Mouse (Mus musculus) intestine, postnatal 0 days (tissue): Measurements from ENCODE around the gene Uqcrq. TPM values are rescaled to one million over a fixed set of nuclear protein-coding genes. Genes with fewer than 3 reads are reported as not detected.
A peak's percentile ranks its signal among the peaks of the same experiment; 100 is the strongest.

Experiments used
- ATAC-seq: fragments of 200-750 bp; cut with Nextera tagmentation; 2 replicates; pipeline ENCODE4 v1.8.0; 2017; ENCODE audit warnings: mild to moderate bottlenecking, moderate TSS enrichment, moderate library complexity
- H3K27ac ChIP-seq: fragments of 300-500 bp; sonication (generic); 2 replicates; pipeline ENCODE4 v1.5.1; 2014; ENCODE audit warnings: mild to moderate bottlenecking, low read depth, low read length, moderate library complexity
- H3K27me3 ChIP-seq: fragments of 300-500 bp; sonication (generic); replicated peaks from 2 replicates; pipeline ENCODE4 v1.6.1; 2014; ENCODE audit warnings: low read length, mixed read lengths; ENCODE audit not compliant: control insufficient read depth, insufficient read depth
- H3K36me3 ChIP-seq: fragments of 300-500 bp; sonication (generic); 2 replicates; pipeline ENCODE4 v1.6.1; 2014; ENCODE audit warnings: mild to moderate bottlenecking, moderate library complexity; ENCODE audit not compliant: control insufficient read depth, insufficient read depth
- H3K4me1 ChIP-seq: fragments of 300-500 bp; sonication (generic); replicated peaks from 2 replicates; pipeline ENCODE4 v1.6.1; 2014; ENCODE audit warnings: antibody characterized with exemption, low read length, mixed read lengths; ENCODE audit not compliant: control insufficient read depth, insufficient read depth
- H3K4me2 ChIP-seq: fragments of 300-500 bp; sonication (generic); replicated peaks from 2 replicates; pipeline ENCODE4 v1.6.1; 2014; ENCODE audit warnings: low read depth, mild to moderate bottlenecking, moderate library complexity
- H3K4me3 ChIP-seq: fragments of 300-500 bp; sonication (generic); 2 replicates; pipeline ENCODE4 v1.5.1; 2014; ENCODE audit warnings: low read depth, low read length
- H3K9ac ChIP-seq: fragments of 300-500 bp; sonication (generic); 2 replicates; pipeline ENCODE4 v1.6.1; 2014; ENCODE audit warnings: mild to moderate bottlenecking, low read depth, low read length
- H3K9me3 ChIP-seq: fragments of 300-500 bp; sonication (generic); 2 replicates; pipeline ENCODE4 v1.6.1; 2016; ENCODE audit warnings: mixed run types; ENCODE audit not compliant: control insufficient read depth
- CTCF ChIP-seq: sonication (generic); IDR thresholded peaks from 2 replicates; pipeline ENCODE4 v1.5.1; 2016; ENCODE audit warnings: low read depth, mild to moderate bottlenecking, control low read depth, antibody characterized with exemption, moderate library complexity
- WGBS: fragments of 180-500 bp; shearing (Covaris S2); extraction: QIAGEN DNeasy Blood & Tissue Kit; methylation state at CpG from one replicate; pipeline ENCODE4 v1.1.7; 2014; 5-methylcytosine and 5-hydroxymethylcytosine counted together
- polyA plus RNA-seq: library from polyadenylated mRNA; unstranded; fragments of >200 nt; fragmentation: Nextera tagmentation; extraction: Ambion mirVana; gene quantifications from 2 replicates; pipeline ENCODE4 v1.2.1, GENCODE M21; 2015

The Uqcrq gene
- polyA plus RNA-seq, 1 experiment from 2014 or later = 2,040 TPM

DNA sequence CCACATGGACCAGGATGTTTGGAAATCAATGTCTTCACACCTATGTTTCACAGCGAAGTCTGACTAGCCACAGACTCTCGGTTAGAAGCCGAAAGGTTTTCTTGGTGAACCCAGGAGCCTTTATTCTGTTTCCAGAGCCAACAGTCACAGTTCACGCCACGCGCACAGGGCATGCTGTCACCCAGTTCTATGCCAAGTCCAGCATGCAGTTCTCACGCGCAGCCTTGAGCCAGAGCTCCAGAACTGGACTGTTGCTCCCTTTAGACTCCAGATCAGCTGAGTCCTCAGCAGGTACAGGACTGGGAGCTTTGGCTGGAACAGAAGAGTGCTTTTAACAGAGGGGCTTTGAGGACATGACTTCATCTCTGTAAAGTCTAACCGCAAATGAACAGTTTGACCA is 21.8 kb upstream of the Uqcrq start:
- Histone ChIP-seq H3K27me3 (no peaks in the 10 kb centered on the region), H3K4me2 (no peak overlapping the region), H3K36me3 (no peaks in the 10 kb centered on the region), H3K4me1 (0 out of 2 replicates have a peak, but pooled peaks cover 4% of the 10 kb centered on the region), H3K4me3 (no peak overlapping the region), H3K9me3 (no peaks in the 10 kb centered on the region), H3K27ac (no peak overlapping the region), H3K9ac (no peak overlapping the region)
- ATAC-seq = no peak
- WGBS = 97% methylated on average over 9 of the region's 9 CpGs
- no peak for TF ChIP-seq CTCF

GRCm38 (mm10) chr11:53451361-53451760 is 20.7 kb upstream of the Uqcrq start:
- Histone ChIP-seq H3K9ac (no peak overlapping the region), H3K9me3 (no peaks in the 10 kb centered on the region), H3K4me2 (no peak overlapping the region), H3K27me3 (no peaks in the 10 kb centered on the region), H3K4me1 (0 out of 2 replicates have a peak, but pooled peaks cover 4% of the 10 kb centered on the region), H3K27ac (peak overlapping the region; percentile 86), H3K36me3 (no peaks in the 10 kb centered on the region), H3K4me3 (no peak overlapping the region)
- TF ChIP-seq CTCF = no peak
- ATAC-seq = peak; percentile 64
- whole genome bisulfite sequencing = 13% methylated on average over 2 of the region's 2 CpGs

DNA sequence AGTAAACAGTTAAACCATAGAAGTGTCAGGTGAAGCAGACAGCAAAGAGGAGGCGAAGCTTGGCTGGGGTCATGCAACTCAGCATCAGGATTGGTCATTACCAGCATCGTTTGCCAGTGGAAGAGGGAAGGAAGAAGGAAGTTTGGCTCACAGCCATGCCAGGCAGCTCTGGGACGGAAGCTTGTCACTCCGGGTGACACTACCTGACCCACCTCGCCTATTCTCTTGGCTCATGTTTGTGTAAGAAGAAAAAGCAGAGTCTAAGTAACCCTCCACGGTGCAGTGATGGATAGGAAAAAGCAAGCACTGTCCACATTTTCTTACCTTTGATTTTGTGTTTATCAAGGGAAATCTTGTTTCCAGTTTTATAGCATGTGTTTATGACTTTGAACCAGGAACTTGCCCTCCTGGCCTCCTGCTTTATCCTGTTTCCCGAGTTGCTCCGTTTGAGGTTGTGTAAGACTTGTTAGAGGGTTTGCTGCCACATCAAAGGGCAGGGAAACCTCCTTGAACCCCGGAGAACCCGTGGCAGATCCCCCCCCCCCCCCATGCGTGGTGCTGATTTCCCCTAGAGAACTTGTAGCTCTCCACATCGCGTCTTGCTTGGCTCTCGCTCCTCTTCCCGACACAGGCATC is 19.6 kb upstream of the Uqcrq start:
- 0 out of 2 replicates have a peak overlapping the region, but pooled peaks have one; percentile 27 for H3K4me2 ChIP-seq
- peak; percentile 82 for ATAC-seq
- TF ChIP-seq CTCF = no peak
- no peak overlapping the region for H3K9ac ChIP-seq
- 0 out of 2 replicates have a peak, but pooled peaks cover 4% of the 10 kb centered on the region for H3K4me1 ChIP-seq
- H3K4me3 ChIP-seq = no peak overlapping the region
- H3K27me3 ChIP-seq = no peaks in the 10 kb centered on the region
- WGBS = 15% methylated on average over 15 of the region's 15 CpGs
- no peaks in the 10 kb centered on the region for H3K9me3 ChIP-seq
- H3K36me3 ChIP-seq = no peaks in the 10 kb centered on the region
- peak overlapping the region; percentile 86 for H3K27ac ChIP-seq

- 76% methylated on average over 1 of the region's 1 CpGs for WGBS
- ATAC-seq = no peak
- Histone ChIP-seq H3K27ac (no peak overlapping the region), H3K9ac (no peak overlapping the region), H3K4me3 (no peak overlapping the region), H3K4me1 (0 out of 2 replicates have a peak, but pooled peaks cover 4% of the 10 kb centered on the region), H3K9me3 (no peaks in the 10 kb centered on the region), H3K4me2 (no peak overlapping the region), H3K27me3 (no peaks in the 10 kb centered on the region), H3K36me3 (no peaks in the 10 kb centered on the region)
- TF ChIP-seq CTCF = no peak
These were observed 17.9 kb upstream of the Uqcrq start for GRCm38 (mm10) chr11:53448529-53448928.

- Histone ChIP-seq H3K4me1 (0 out of 2 replicates have a peak, but pooled peaks cover 4% of the 10 kb centered on the region), H3K4me2 (no peak overlapping the region), H3K4me3 (no peak overlapping the region), H3K36me3 (no peaks in the 10 kb centered on the region), H3K27ac (no peak overlapping the region), H3K9ac (no peak overlapping the region), H3K9me3 (no peaks in the 10 kb centered on the region), H3K27me3 (no peaks in the 10 kb centered on the region)
- no peak for TF ChIP-seq CTCF
- 88% methylated on average over 8 of the region's 8 CpGs for WGBS
- no peak for ATAC-seq
These were observed 17.4 kb upstream of the Uqcrq start for GRCm38 (mm10) chr11:53447996-53448395.

- Histone ChIP-seq H3K9ac (no peak overlapping the region), H3K9me3 (no peaks in the 10 kb centered on the region), H3K4me2 (no peak overlapping the region), H3K4me1 (0 out of 2 replicates have a peak, but pooled peaks cover 3% of the 10 kb centered on the region), H3K4me3 (no peak overlapping the region), H3K36me3 (no peaks in the 10 kb centered on the region), H3K27me3 (no peaks in the 10 kb centered on the region), H3K27ac (no peak overlapping the region)
- ATAC-seq = no peak
- 72% methylated on average over 13 of the region's 13 CpGs for whole genome bisulfite sequencing
- no peak for TF ChIP-seq CTCF
These were observed 15.6 kb upstream of the Uqcrq start for GRCm38 (mm10) chr11:53446183-53446582.
